Mouse (Mus musculus) telencephalon, adult 2 months (tissue): Measurements from ENCODE around the gene Qsox1.

Source experiments
- DNase-seq: peaks from one replicate; pipeline ENCODE4 v3.0.0-alpha.2; 2011; ENCODE audit warnings: low read depth, low spot score

The Qsox1 gene

DNA sequence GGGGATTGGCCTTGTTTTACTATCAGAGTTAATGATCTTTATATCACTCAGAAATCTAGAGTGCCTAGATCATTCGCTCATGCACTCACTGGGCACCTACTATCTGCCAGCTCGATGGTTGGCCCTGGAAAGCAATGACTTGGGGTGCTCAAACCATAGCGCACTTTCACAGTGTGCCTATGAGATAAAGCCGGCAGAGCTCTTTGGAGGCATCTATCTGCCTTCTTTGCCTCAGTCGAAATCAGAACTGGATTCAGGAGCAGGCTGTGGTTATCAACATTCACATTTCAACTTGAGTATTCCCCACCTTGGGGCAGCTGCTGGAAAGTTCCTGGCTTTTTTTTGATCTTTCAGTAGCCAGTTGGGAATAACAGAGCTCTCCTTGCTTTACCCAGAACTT is 64.8 kb downstream of the Qsox1 start:
- DNase-seq = no peak

DNA sequence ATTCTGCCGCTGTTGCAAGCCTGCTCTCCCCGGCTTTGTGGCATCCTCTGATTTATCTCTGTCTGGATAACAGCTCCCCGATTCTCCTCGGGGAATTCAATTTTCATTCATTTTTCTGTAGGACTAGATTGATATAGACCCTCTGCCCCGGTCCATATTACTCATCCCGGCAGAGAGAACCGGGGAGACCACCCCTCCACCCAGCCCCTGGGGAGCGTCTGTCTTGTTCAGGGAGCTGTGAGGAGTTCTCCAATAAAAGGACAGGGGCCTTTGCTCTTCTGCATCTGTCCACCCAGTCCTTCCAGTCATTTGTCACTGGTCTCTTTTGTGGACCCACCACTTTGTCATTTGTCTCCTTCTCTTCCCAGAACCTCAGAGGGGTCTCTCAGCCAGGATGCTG is 65.7 kb downstream of the Qsox1 start:
- no peak for DNase-seq

- DNase-seq = no peak
These were observed 70.0 kb downstream of the Qsox1 start for GRCm38 (mm10) chr1:155742411-155743363.

DNA sequence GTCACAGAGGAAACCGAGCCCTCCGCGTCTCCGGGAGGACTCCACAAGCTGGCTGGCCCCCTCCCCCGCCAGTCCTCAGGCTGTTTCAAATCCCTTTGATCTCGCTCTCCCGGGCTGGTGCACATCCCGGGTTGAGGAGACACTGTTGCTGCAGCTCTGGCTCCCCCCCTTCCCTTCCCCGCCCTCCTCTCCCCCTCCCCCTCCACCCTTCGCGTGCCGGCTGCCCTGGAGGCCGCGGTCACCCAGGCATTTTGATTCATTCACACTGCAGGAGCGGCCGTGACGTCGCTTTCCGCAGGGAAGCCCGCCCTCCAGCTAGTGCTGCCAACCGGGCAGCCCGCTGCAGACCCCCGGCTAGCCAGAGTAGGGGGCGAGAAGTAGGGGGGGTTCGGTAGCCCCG is 70.7 kb downstream of the Qsox1 start:
- DNase-seq = no peak

DNA sequence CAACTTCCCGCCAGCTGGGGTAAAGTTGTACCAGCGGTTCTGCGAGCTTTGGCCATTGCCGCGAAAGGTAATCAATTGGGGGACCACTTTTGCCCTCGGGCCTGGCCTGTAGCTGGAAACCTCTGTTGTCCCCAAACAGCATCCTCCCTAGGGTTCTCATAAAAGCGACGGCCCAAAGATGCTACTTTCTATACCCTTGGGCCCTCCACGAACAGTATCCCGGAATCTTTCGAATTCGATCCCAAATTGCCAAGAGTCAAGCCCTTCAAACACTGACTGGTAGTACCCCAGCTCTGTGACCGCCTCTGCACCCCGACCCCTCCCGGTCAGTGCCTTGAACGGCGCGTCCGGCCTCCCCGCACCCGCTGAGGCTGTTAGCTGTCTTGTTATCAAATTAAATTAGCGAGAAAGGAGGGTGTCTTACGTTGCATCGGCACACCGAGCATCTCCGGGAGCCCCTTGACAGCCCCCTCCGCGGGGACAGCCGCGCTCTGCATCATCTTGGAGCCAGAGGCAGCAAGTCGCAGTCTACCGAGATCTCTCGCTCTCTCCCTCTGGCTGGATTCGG is 71.2 kb downstream of the Qsox1 start:
- no peak for DNase-seq

- no peak for DNase-seq
These were observed 71.9 kb downstream of the Qsox1 start for GRCm38 (mm10) chr1:155740622-155741377.

- DNase-seq = no peak
These were observed 74.8 kb downstream of the Qsox1 start for GRCm38 (mm10) chr1:155737809-155738383.

GRCm38 (mm10) chr1:155737017-155737808 is 75.5 kb downstream of the Qsox1 start:
- DNase-seq = no peak

DNA sequence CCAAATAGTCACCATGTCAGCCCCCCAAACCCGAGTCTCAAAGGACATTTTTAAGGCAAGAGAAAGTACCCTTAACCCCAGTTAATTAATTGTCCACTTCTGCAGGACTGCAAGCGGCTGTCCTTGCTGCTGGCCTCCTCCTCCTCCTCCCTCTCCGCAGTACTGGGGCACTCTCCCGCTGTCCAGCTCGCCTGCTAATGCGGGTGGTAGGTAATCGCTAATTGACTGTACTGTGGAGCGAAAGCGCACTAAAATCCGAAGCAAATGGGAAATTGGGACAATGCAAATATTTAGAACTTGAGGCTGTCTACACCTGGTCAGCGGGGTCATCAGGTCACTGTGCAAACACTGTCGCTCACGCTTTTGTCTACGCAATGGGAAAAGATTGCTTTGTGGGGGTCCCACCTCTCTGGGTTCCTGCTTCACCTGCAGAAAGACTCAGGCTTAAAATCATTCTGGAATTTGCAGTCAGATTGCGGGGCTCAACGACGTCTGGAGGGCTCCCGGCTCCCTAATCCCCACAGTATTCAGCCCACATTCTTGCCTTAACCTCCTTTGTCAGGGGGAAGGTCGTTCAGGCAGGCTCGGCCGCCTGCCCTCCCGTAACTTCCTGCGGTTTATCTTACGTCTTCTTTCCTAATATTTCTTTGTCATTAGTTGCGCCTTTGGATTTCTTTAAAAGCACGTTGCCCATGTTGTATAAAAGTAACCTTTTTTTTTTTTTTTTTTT is 76.4 kb downstream of the Qsox1 start:
- no peak for DNase-seq

GRCm38 (mm10) chr1:155731156-155731555 is 81.5 kb downstream of the Qsox1 start:
- DNase-seq = no peak

DNA sequence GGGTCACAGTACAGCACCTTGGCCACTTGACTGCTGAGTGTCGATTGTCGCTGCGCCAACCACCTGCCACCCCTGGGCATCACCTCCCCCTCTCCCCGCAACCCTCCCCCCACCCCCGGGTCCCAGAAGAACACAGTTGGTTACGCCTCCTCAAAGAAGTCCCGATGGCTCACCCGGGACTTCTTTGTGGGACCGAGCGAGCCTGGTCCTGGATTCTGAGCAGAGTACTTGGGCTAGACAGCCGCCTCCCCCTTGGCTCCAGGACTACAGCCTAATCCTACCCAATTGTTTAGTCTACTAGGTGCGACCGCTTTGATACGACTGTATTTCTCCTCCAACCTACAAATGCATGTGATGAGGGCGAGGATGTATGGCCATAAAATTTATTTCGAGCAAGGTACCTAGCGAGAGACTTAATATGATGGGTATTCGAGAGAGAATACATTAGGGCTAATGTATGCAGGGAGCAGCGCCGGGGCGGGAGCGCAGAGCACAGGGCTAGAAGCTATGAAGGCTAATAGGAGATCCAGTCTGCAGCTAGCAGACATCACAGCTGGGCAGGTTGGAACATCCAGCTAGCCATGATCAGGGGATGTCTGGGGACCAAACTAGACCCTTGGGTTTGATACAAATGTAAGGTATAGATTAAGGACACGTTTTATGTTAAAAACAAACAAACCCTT is 83.4 kb downstream of the Qsox1 start:
- no peak for DNase-seq

- no peak for DNase-seq
These were observed 84.9 kb downstream of the Qsox1 start for GRCm38 (mm10) chr1:155727830-155728229.
